Mouse (Mus musculus) right cerebral cortex, adult 18-20 months (tissue): ENCODE measurements around the gene Ankrd13b.

Source experiments
- DNase-seq: peaks from one replicate; pipeline ENCODE4 v3.0.0; 2022; ENCODE audit warnings: mixed read lengths

Ankrd13b gene

DNA sequence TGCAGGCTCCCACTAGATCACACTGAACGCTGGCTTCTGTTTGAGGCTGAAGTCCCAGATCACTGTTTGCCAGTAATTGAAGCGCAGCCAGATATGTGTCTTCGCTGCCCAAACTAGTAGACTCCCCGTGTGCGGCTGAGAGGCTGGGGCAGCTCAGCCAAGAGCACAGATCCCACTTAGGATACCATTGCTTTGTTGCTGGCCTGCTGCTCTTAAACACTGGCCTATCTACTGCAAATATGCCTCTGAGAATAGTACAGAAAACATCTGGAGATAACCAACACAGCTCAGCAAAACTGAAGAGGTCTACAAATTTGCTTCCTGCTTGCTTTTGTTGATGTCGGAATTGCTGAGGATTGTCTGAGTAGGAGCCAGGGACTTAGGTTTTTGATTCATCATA, 32.6 kb downstream of the Ankrd13b start:
- no peak for DNase-seq

DNA sequence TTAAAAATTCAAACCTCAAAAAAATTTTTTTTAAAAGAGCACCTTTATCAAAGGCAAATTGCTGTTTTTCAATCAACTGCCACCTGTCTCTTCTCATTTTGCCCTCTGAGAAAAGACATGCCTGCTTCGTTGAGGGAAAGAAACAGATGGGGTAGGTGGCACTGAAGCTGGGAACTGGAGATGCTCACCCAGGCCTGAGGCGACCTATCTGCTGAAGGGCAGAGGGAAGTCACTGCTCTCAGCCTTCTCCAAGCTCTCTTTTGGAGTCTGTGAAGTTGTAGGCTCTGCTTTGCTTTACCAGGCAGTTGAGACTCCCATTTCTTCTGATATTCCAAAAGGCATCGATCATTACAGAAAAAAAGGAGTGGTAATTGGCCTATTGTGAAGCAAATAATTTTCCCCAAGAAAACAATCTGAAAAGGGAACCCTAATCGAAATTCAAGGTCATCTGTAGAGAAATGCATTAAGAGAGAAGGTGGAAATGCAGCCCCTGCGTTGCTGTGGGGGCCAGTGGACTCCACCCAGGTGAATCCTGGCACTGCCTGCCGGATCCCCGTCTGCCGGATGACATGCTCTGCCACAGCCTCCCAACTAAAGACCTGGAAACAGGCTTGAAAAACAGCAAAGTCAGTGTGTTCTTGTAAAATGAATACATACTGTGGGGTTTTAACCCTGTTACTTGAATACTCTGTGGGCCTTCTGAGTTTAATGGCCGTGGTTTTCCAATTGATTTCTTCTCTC, 33.5 kb downstream of the Ankrd13b start:
- DNase-seq = no peak

DNA sequence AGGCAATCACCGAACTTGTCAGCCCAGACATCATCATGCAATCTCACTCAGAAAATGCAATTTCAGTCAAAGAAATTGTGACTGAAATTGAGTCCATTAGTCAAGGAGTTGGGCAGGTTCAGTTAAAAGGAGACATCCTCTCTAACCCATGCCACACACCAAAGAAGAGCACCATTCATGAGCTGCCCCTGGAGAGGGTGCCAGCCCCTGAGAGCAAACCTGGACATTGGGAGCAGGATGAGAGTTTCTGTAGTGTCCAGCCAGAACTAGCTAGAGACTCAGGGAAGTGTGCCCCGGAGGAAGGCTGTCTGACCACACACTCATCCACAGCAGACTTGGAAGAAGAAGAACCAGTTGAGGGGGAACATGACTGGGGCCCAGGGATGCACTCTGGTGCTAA, 36.1 kb downstream of the Ankrd13b start:
- DNase-seq = no peak

DNA sequence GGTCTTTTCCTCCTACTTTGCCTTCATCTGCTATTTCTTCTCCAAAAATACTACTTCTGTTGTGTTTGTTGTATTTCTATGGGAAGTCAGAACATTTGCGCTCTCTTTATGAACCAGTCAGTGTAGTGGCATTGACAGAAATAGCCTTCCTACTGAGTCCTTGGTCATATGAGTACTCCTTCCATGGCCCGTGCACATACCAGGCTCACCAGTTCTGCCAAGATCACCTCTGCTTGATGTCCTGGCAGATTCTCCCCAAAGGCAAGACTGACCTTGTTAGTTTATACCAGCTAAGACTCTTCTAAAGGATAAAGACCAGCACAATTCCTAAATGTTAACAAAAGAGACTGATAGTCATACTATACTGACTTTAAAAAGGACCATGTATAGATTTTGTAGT, 37.8 kb downstream of the Ankrd13b start:
- DNase-seq = no peak

DNA sequence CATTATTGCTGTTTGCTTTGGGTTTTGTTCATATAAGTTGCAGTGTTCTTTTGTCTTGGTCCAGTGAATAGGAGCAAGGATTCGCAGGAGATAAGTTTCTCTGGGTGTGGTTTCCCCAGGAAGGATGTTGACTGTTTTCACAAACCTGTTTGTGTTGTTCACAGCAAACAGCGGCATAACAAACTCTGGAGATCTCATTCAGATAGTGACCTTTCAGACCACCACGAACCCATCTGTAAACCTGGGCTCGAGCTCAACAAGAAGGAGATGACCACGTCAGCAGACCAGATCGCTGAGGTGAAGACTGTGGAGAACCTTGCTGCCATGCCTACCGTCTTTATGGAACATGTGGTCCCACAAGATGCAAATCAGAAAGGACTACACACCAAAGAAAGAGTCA, 40.3 kb downstream of the Ankrd13b start:
- no peak for DNase-seq

DNA sequence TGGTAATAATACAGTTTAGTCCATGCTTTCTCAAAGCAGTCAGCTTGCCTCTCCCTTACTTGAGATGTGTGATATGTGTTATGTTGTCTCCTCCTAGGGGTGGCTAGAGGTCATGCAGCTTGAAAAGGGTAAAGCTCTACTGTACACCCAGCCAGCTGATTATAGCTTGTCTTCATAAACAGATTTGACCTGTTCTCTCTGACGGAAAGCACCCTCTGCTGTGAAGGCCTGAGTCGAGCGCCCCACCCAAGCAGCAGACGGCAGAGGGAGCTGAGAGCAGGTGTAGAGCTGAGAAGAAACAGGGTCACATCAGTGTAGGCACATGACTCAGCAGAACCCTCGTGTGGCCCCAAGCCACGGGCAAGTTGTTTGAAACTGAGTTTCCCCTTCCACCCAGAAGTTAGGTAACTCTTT, 42.8 kb downstream of the Ankrd13b start:
- DNase-seq = no peak

DNA sequence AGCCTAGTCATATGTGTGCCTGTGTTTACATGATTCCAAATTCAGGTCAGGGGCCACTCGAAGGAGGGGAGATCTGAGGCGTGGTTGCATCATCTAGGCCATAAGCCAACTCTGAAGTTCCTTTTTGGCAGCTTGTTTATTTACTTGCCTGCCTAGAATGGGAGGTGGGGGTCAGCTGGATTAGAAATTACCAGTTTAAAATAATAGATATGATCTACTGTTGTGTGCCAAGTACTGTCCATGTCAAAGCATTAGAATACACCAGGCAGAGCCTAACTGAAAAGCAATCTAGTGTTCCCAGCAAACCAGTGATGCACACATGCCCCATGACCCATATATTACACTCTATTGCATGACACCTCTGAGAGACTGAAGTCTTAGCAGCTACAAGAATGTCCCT, 44.5 kb downstream of the Ankrd13b start:
- no peak for DNase-seq

DNA sequence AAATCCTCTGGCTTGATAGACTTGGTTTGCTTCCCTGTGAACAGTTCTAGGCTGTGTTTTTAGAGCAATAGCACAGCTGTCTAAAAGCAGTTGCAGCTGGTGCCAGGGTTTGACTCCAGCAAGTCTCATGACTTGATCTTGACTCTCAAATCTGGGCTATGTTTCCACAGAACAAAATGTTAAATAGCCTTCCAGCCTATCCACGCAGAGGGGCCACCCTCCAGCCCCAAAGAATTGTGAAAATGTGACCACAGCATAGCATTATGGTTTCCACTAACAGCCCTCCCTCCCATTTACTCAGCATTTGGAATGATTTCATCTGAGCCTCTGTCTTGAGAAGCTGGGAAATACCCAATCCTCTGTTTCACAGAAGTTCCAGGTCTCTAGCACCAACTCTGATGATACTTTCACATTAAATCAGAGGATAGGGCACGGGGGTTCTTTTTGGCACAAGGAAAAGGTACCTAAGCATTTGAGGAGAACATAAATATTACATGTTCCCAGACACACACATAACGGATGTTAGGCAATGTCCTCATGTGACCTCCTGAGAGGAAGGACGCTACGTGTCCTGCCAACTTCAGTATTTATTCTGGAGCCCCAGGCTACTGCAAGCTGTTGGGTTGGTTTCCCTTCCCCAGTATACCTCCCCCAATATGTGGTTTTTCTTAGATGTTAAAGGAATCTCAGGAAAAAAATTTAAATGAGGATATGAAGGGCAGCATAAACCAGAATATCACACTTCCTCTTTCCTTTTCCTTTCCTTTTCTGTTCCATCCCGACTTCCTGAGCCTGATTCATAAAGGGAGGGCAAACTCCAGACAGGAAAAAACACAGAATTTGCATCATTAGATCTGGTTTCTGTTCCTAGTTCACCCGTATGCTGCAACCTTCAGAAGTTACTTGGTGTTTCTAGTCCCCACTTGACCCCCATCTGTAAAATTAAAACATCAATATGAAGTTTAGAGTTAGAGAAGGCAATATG, 47.0 kb downstream of the Ankrd13b start:
- DNase-seq = no peak

DNA sequence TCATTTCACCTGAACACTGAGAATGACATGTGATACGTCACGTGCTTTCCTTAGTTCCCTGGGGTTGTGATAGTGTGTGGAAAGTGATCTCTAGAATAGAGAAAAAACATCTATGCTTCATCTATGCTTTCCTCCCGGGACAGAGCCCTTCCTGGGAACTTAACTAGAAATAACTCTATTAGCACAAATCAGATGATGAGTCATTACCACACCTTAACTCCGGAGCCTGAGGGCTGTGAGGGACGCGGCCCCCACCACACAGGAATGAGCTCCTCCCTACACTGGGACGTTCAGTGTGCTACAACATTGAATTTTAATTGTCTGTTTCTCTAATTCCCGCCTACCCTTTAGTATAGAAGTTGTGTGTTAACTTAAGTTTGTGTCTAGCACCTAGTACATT, 48.5 kb downstream of the Ankrd13b start:
- DNase-seq = no peak

DNA sequence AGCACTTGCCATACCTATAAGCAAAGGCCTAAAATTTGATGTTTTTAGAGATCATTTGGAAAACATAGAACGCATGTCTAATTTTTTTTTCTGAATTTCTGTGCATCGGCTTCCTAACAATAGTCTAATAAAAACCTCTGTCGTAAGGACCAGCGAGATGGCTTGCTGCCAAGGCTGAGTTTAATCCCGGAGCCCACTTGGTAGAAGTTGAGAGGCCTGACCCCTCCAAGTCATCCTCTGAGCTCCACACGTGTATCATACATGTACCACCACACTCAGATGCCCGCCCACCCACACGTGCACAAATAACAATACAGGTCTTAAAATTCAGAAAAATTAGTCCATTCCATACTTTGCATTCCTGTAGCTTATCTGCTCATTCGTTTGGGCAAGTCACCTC, 49.4 kb downstream of the Ankrd13b start:
- no peak for DNase-seq

DNA sequence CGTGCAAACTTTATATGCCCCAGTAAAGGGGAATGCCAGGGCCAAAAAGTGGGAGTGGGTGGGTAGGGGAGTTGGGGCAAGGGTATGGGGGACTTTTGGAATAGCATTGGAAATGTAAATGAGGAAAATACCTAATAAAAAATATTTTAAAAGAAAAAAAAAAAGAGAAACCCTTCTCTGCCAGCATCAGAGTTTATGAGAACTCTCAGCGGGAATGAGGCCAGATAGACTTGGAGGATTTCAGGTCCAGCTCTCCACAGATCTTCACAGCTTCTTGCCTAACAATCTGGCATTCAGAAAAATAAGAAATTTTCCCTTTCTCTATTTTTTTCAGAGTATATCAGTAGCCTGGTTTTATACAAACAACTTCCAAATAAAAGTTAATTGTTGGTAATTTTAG, 52.5 kb downstream of the Ankrd13b start:
- no peak for DNase-seq

DNA sequence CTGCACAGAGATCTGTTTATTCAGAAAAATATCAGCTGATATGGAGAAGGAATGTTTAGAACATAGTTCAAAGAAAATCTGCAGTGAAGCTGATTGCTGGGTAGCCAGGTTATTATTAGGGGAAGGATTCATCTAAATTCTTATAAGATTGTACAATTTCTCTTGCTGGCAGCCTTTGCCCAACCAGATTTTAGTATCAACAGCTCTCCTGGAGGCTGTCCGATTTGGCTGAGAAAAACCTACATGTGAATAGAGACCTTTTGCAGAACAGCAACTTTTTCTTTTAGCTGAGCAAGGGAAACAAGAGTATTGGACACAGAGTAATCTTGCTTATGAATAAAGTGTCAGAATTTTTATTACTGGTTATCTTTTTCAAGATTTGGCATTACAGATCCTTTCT, 61.0 kb downstream of the Ankrd13b start:
- no peak for DNase-seq

DNA sequence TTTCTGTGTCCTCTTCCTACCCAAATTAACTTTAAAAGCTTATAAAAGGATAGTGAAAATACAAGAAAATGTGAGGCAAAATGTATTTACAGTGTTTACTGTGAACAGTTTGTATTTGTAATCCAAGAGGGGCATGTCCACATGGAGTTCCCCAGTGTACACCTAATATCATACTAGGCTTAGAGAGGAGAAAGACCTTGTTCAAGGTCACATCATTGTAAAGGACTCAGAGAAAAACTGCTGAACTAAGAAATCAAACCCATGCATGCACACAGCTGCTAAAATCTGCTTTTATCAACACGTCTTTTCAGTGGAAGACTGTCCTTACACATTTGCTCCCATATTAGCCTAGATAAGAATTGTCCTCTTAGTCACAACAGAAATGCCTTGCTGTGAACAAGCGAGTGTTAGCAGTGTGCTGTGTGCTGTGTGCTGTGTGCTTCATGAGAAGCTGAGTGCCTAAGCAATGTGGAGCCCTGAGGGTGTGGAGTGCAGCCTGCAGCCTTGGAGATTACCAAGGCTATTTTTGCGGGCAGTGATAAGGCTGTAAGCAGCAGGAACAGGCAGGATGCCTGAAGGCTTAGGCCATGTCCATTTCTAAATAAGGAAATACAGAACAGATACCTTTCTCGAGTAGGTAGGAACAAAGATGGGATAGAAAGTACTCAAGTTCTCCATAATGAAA, 66.2 kb downstream of the Ankrd13b start:
- no peak for DNase-seq
